Mouse (Mus musculus): Measurements from ENCODE around the gene Gsap. TPM values are rescaled to one million over a fixed set of nuclear protein-coding genes. Genes with fewer than 3 reads are reported as not detected.
A peak's percentile ranks its signal among the peaks of the same experiment; 100 is the strongest.
"Not testable (repeated sequence)": the region's sequence is repeated elsewhere in the genome, so short reads cannot be mapped to it uniquely, and the experiment has no call there.

The Gsap gene
- polyA plus RNA-seq, 1 experiment from 2014 or later: 1.7 TPM

DNA sequence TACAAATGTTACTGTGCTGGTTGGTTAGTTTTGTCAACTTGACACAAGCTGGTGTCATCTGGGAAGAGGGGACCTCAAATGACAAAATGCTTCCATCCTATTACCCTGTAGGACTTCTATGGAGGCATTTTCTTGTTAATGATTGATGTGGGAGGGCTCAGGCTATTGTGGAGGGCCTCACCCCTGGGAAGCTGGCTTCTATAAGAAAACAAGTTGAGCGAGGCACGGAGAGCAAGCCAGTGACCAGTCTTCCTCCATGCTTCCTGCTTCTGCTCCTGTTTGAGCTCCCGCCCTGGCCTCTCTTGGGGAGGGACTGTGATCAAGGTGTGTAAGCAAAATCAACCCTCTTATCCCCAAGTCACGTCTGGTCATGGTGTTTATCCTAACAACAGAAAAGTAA lies 15.6 kb upstream of the Gsap start:
- Histone ChIP-seq H3K4me3 (ENCODE audit: low read depth, low read length) (no peak overlapping the region), H3K9me3 (replicated peaks; ENCODE audit: control insufficient read depth, low read length) (no peaks in the 10 kb centered on the region), H3K36me3 (replicated peaks; ENCODE audit: control insufficient read depth, insufficient read depth, low read depth, low read length) (no peaks in the 10 kb centered on the region), H3K4me2 (ENCODE audit: low read depth, low read length) (no peak overlapping the region), H3K27ac (replicated peaks; ENCODE audit: low read depth, low read length) (no peak overlapping the region), H3K9ac (replicated peaks; ENCODE audit: low read length) (no peak overlapping the region), H3K27me3 (ENCODE audit: control insufficient read depth, insufficient read depth, low read length) (no peaks in the 10 kb centered on the region), H3K4me1 (ENCODE audit: control insufficient read depth, insufficient read depth, low read length) (no peaks in the 10 kb centered on the region)
- 31% methylated on average over 4 of the region's 4 CpGs for WGBS
- ATAC-seq (replicated peaks; ENCODE audit: insufficient number of reproducible peaks, low FRiP score, low TSS enrichment, low read depth) (no peak), DNase-seq (ENCODE audit: low spot score) (no peak)

DNA sequence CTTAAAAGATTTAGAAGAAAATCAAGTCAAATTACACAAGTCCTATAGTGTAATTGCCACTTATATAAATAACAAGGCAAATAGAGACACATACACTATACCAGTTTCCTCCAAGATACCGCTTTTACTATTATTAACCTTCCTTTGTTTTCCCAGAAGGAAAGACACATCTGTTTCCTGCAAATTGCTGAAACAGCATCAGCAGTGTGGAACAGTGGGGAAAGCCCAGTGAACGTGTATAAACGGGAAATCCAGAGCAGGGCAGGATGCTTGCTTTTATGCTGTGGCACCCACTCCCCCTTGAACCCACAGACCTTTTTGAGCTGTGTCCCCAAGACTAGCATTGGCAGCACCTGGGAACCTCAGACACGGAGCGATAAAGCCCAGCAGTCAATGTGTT lies 15.2 kb upstream of the Gsap start:
- ATAC-seq (replicated peaks; ENCODE audit: insufficient number of reproducible peaks, low FRiP score, low TSS enrichment, low read depth) (no peak), DNase-seq (ENCODE audit: low spot score) (no peak)
- no peak overlapping the region for H3K27ac ChIP-seq (replicated peaks; ENCODE audit: low read depth, low read length)
- H3K4me2 ChIP-seq (ENCODE audit: low read depth, low read length): no peak overlapping the region
- no peaks in the 10 kb centered on the region for H3K4me1 ChIP-seq (ENCODE audit: control insufficient read depth, insufficient read depth, low read length)
- H3K27me3 ChIP-seq (ENCODE audit: control insufficient read depth, insufficient read depth, low read length): no peaks in the 10 kb centered on the region
- H3K4me3 ChIP-seq (ENCODE audit: low read depth, low read length): no peak overlapping the region
- no peak overlapping the region for H3K9ac ChIP-seq (replicated peaks; ENCODE audit: low read length)
- no peaks in the 10 kb centered on the region for H3K36me3 ChIP-seq (replicated peaks; ENCODE audit: control insufficient read depth, insufficient read depth, low read depth, low read length)
- 55% methylated on average over 5 of the region's 5 CpGs for WGBS
- no peaks in the 10 kb centered on the region for H3K9me3 ChIP-seq (replicated peaks; ENCODE audit: control insufficient read depth, low read length)

DNA sequence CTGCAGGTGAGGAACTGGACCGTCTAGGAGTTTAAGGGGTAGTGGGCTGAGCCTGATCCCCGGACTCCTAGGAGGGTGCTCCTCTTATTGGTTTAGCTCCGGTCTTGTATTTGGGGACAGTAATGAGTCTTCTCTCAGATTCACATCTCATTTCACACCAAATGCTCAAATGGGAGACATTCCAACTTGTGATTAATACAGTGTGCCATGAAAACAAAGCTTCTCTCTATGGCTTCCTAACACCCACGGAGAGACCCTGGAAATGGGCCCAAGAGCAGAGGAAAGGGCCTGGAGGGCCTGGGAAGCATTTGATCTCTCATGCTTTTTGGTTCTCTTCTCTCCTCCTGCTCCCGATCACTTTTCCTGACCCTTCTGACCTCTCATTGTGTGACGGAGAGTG lies 14.7 kb upstream of the Gsap start:
- H3K9ac ChIP-seq (replicated peaks; ENCODE audit: low read length): no peak overlapping the region
- no peak overlapping the region for H3K4me2 ChIP-seq (ENCODE audit: low read depth, low read length)
- DNase-seq (ENCODE audit: low spot score): no peak
- 53% methylated on average over 6 of the region's 6 CpGs for WGBS
- H3K27me3 ChIP-seq (ENCODE audit: control insufficient read depth, insufficient read depth, low read length): no peaks in the 10 kb centered on the region
- H3K27ac ChIP-seq (replicated peaks; ENCODE audit: low read depth, low read length): no peak overlapping the region
- H3K4me3 ChIP-seq (ENCODE audit: low read depth, low read length): no peak overlapping the region
- H3K36me3 ChIP-seq (replicated peaks; ENCODE audit: control insufficient read depth, insufficient read depth, low read depth, low read length): no peaks in the 10 kb centered on the region
- no peaks in the 10 kb centered on the region for H3K4me1 ChIP-seq (ENCODE audit: control insufficient read depth, insufficient read depth, low read length)
- ATAC-seq (replicated peaks; ENCODE audit: insufficient number of reproducible peaks, low FRiP score, low TSS enrichment, low read depth): no peak
- no peaks in the 10 kb centered on the region for H3K9me3 ChIP-seq (replicated peaks; ENCODE audit: control insufficient read depth, low read length)

DNA sequence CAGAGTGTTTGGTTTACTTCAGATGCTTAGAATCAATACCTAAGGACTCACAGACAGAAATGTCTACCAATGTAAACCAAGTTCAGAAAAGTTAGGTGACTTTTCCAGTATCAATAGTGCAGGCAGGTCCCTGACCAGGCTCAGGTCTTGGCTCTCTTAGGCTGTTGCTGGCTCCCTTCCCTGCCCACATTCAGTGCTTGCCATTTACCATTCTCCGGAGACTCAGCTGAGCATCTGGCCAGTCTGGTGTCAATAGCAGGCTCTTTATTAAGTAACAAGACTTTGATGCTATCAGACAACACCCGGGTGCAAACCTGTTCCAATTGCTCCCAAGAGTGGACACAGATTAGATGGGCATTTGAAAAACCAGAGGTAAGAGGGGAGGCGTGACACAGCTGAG lies 13.7 kb upstream of the Gsap start:
- DNase-seq (ENCODE audit: low spot score) (no peak), ATAC-seq (replicated peaks; ENCODE audit: insufficient number of reproducible peaks, low FRiP score, low TSS enrichment, low read depth) (no peak)
- H3K4me1 ChIP-seq (ENCODE audit: control insufficient read depth, insufficient read depth, low read length): no peaks in the 10 kb centered on the region
- H3K27ac ChIP-seq (replicated peaks; ENCODE audit: low read depth, low read length): no peak overlapping the region
- 73% methylated on average over 3 of the region's 3 CpGs for WGBS
- H3K36me3 ChIP-seq (replicated peaks; ENCODE audit: control insufficient read depth, insufficient read depth, low read depth, low read length): no peaks in the 10 kb centered on the region
- H3K4me2 ChIP-seq (ENCODE audit: low read depth, low read length): no peak overlapping the region
- H3K4me3 ChIP-seq (ENCODE audit: low read depth, low read length): no peak overlapping the region
- H3K9me3 ChIP-seq (replicated peaks; ENCODE audit: control insufficient read depth, low read length): no peaks in the 10 kb centered on the region
- H3K9ac ChIP-seq (replicated peaks; ENCODE audit: low read length): no peak overlapping the region
- no peaks in the 10 kb centered on the region for H3K27me3 ChIP-seq (ENCODE audit: control insufficient read depth, insufficient read depth, low read length)

DNA sequence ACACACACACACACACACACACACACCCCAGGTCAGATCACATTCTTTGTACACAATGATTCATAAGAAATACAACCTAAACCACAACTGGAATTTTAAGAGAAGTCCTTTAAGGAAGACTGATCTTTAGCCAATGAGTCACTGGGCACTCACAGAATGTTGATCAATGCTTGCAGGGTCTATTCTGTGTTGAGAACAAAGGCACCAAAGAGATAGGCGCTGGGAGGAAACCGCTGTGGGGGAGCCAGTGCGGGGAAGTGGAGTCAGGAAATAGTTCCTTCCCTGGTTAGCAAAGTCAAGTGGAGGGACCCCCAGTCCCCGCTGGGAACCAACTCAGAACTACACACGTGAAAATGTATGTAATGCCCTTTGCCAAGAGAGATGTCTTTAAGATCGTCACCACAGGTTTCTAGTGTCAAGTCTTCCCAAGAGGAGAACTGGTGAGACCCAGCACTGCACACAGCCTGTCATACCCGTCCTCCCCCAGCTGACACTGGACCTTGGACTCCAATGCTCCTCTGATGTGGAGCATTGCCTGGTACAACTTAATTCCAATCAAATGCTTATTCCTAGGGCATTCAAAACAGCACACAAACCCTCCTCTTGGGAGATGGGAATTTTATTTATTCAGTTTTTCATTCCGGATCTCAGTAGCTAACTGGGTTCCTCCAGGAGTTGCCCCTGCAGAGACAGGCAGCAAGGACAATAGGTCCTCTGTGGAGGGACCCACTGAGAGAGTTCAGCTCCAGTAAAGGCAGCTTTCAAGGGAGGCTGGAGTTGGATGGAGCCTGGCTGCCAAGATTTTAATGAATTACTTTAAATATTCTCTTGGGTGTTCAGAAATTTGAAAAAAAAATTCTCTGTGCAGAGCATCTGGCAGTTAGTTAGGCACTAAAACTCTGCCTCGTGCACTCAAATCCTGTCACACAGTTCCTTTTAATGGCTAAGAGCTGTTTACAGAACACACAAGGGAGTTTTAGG lies 10.6 kb upstream of the Gsap start:
- no peak overlapping the region; the same call in 1 of the 2 replicates for H3K27ac ChIP-seq (replicated peaks; ENCODE audit: low read depth, low read length)
- no peaks in the 10 kb centered on the region for H3K4me1 ChIP-seq (ENCODE audit: control insufficient read depth, insufficient read depth, low read length)
- H3K9me3 ChIP-seq (replicated peaks; ENCODE audit: control insufficient read depth, low read length): no peaks in the 10 kb centered on the region; the same call in 1 of the 2 replicates
- H3K9ac ChIP-seq (replicated peaks; ENCODE audit: low read length): no peak overlapping the region
- H3K4me2 ChIP-seq (ENCODE audit: low read depth, low read length): no peak overlapping the region
- H3K27me3 ChIP-seq (ENCODE audit: control insufficient read depth, insufficient read depth, low read length): no peaks in the 10 kb centered on the region
- no peak overlapping the region for H3K4me3 ChIP-seq (ENCODE audit: low read depth, low read length)
- H3K36me3 ChIP-seq (replicated peaks; ENCODE audit: control insufficient read depth, insufficient read depth, low read depth, low read length): no peaks in the 10 kb centered on the region
- WGBS: 17% methylated on average over 9 of the region's 9 CpGs
- ATAC-seq (replicated peaks; ENCODE audit: insufficient number of reproducible peaks, low FRiP score, low TSS enrichment, low read depth) (0 out of 2 replicates have a peak, but pooled peaks have one; percentile 63), DNase-seq (ENCODE audit: low spot score) (peak; percentile 19)

DNA sequence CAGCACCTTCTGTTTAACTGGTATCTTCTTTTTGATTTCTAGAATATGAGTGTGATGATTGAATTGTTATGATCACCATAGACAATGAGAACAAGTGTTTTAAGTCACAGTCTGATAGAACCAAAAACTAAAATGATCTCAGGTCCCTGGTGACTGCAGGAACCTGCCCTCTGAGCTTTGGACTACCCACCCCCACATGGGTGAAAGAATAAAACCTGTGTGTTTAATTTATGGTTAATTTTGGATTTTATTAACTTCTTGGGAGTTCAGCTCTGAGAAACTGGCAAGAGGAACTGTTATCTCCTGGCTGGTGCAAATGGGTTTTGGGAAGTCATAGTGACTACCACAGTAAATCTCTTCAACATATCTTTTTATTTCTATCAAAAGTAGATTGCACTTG lies 6.6 kb upstream of the Gsap start:
- Histone ChIP-seq H3K27ac (replicated peaks; ENCODE audit: low read depth, low read length) (no peak overlapping the region), H3K27me3 (ENCODE audit: control insufficient read depth, insufficient read depth, low read length) (no peaks in the 10 kb centered on the region), H3K4me3 (ENCODE audit: low read depth, low read length) (no peak overlapping the region), H3K9me3 (replicated peaks; ENCODE audit: control insufficient read depth, low read length) (no peaks in the 10 kb centered on the region; the same call in 1 of the 2 replicates), H3K4me1 (ENCODE audit: control insufficient read depth, insufficient read depth, low read length) (no peaks in the 10 kb centered on the region), H3K4me2 (ENCODE audit: low read depth, low read length) (no peak overlapping the region), H3K36me3 (replicated peaks; ENCODE audit: control insufficient read depth, insufficient read depth, low read depth, low read length) (no peaks in the 10 kb centered on the region), H3K9ac (replicated peaks; ENCODE audit: low read length) (no peak overlapping the region)
- DNase-seq (ENCODE audit: low spot score) (no peak), ATAC-seq (replicated peaks; ENCODE audit: insufficient number of reproducible peaks, low FRiP score, low TSS enrichment, low read depth) (no peak)

DNA sequence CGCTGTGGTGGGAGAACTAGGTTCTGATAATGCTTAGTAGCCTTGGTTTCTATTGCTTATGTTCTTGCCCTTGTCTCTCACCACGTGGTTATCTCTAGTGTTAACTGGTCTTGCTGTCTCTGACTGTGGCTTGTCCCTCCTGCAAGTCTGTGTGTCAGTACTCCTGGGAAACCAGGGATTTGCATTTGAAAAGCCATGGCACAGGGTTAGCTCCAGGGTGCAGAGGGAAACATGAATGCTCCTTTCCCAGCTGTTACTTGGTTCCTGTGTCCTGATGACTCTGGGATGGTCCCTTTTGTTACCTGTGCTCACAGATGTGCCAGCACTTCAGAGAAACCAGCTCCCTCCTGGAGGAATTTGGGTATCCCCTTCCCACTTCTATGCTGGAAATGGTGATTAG lies 3.0 kb upstream of the Gsap start:
- not testable (repeated sequence) for H3K36me3 ChIP-seq (replicated peaks; ENCODE audit: control insufficient read depth, insufficient read depth, low read depth, low read length); H3K27ac ChIP-seq (replicated peaks; ENCODE audit: low read depth, low read length); H3K9ac ChIP-seq (replicated peaks; ENCODE audit: low read length); DNase-seq (ENCODE audit: low spot score); H3K4me3 ChIP-seq (ENCODE audit: low read depth, low read length); H3K4me2 ChIP-seq (ENCODE audit: low read depth, low read length); H3K27me3 ChIP-seq (ENCODE audit: control insufficient read depth, insufficient read depth, low read length); H3K4me1 ChIP-seq (ENCODE audit: control insufficient read depth, insufficient read depth, low read length); ATAC-seq (replicated peaks; ENCODE audit: insufficient number of reproducible peaks, low FRiP score, low TSS enrichment, low read depth); H3K9me3 ChIP-seq (replicated peaks; ENCODE audit: control insufficient read depth, low read length)
- WGBS: 61% methylated on average over 2 of the region's 2 CpGs

DNA sequence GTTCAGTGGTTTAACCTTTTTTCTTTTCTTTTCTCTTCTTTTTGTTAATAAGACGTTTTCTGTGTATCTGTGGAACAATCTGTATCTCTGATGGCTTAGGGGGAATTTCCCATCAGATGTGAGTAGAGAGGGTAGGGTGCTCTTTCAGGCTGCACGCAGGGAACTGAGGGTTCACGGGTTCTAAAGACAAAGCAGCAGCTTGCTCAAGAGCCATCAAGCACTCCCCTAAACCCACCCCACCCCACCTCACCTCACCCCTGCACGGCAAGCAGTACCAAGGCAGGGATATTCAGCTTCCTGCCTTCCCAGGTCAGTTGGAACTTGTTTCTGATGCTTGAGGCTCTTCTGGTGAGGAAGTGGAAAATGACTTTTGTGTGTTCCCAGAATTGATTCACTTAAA lies 766 bp downstream of the Gsap start:
- Histone ChIP-seq H3K4me2 (ENCODE audit: low read depth, low read length) (no peak overlapping the region; the same call in 1 of the 2 replicates), H3K27me3 (ENCODE audit: control insufficient read depth, insufficient read depth, low read length) (no peaks in the 10 kb centered on the region), H3K4me1 (ENCODE audit: control insufficient read depth, insufficient read depth, low read length) (no peaks in the 10 kb centered on the region), H3K9me3 (replicated peaks; ENCODE audit: control insufficient read depth, low read length) (no peaks in the 10 kb centered on the region), H3K36me3 (replicated peaks; ENCODE audit: control insufficient read depth, insufficient read depth, low read depth, low read length) (no peaks in the 10 kb centered on the region), H3K4me3 (ENCODE audit: low read depth, low read length) (peak overlapping the region; percentile 43), H3K27ac (replicated peaks; ENCODE audit: low read depth, low read length) (no peak overlapping the region), H3K9ac (replicated peaks; ENCODE audit: low read length) (no peak overlapping the region; the same call in 1 of the 2 replicates)
- DNase-seq (ENCODE audit: low spot score): no peak
- no peak for ATAC-seq (replicated peaks; ENCODE audit: insufficient number of reproducible peaks, low FRiP score, low TSS enrichment, low read depth)
- WGBS: 12% methylated on average over 4 of the region's 4 CpGs
